Mouse (Mus musculus) gastrocnemius, postnatal 36 days (tissue): ENCODE data around the gene Hapln4. TPM values are rescaled to one million over a fixed set of nuclear protein-coding genes. Genes with fewer than 3 reads are reported as not detected.

Experiments used
- DNase-seq, 2 experiments: peaks; one replicate each; pipeline ENCODE4 v3.0.0; 2022
- intact Hi-C: fragments of 180-260 bp; cut with DNase I; formaldehyde crosslinking; loops from one replicate; pipeline ENCODE4 v1.15.1; 2025
- microRNA-seq, 2 experiments: library from miRNA; unstranded; fragments of <30 nt; microRNA quantifications; one replicate each; pipeline ENCODE4 v1.2.0; 2021
- total RNA-seq, 2 experiments: library from RNA; stranded (reverse); gene quantifications; 2 replicates each; pipeline ENCODE4 v1.2.3; 2021

The Hapln4 gene
- total RNA-seq, 2 experiments from 2014 or later: 0.15 TPM; not detected in 1

- intact Hi-C loops: no loop called here
These were observed 51.7 kb downstream of the Hapln4 start for GRCm38 (mm10) chr8:70134931-70135330.

GRCm38 (mm10) chr8:70136591-70136990, 53.3 kb downstream of the Hapln4 start:
- no peak for DNase-seq

More at GRCm38 (mm10) chr8:70134931-70135330, 51.7 kb downstream of the Hapln4 start:
- no peak for DNase-seq

GRCm38 (mm10) chr8:70137890-70138289, 54.6 kb downstream of the Hapln4 start:
- DNase-seq: no peak
- intact Hi-C loops: no loop called here

More at GRCm38 (mm10) chr8:70136591-70136990, 53.3 kb downstream of the Hapln4 start:
- intact Hi-C loops: no loop called here

GRCm38 (mm10) chr8:70139026-70139857, 56.0 kb downstream of the Hapln4 start, which contains the start of the genes Rfxank, Borcs8 and Mef2b:
Rfxank (minus strand) TSS chr8:70139154.
Borcs8 (plus strand) TSS chr8:70139499.
Mef2b (plus strand) TSS chr8:70139711.
- intact Hi-C loops: no loop called here
- peak; percentile 99 for DNase-seq

GRCm38 (mm10) chr8:70139981-70140380, 56.7 kb downstream of the Hapln4 start:
- no peak for DNase-seq
- intact Hi-C loops: no loop called here

Small RNA genes within 50 kb of the gene (microRNA-seq; reads per million reads assigned to microRNA genes)
- gene Mir7066: 0 reads per million in 2 experiments

Other genes starting within 250 kb of the Hapln4 start
- gene Cilp2, start 195.8 kb upstream of the Hapln4 start, total RNA-seq: 10 to 100 TPM in 1 of 2 experiments, 1 to 10 TPM in 1; 9.3 to 11.0 TPM
- gene Tssk6, start 181.3 kb upstream of the Hapln4 start, total RNA-seq: not detected
- gene Ndufa13, start 180.9 kb upstream of the Hapln4 start, total RNA-seq: 100 to 1,000 TPM; 332 to 340 TPM
- gene Yjefn3, start 180.7 kb upstream of the Hapln4 start, total RNA-seq: 1 to 10 TPM; 5.7 to 9.0 TPM
- 10 to 100 TPM; 25.6 to 29.1 TPM for gene Gatad2a, start 87.1 kb upstream of the Hapln4 start, total RNA-seq
- 10 to 100 TPM; 24.2 to 25.8 TPM for gene Mau2, start 40.7 kb upstream of the Hapln4 start, total RNA-seq
- 10 to 100 TPM; 14.6 to 17.7 TPM for gene Sugp1, start 40.6 kb upstream of the Hapln4 start, total RNA-seq
- under 1 TPM in 1 of 2 experiments, not detected in 1; 0.48 TPM for gene Tm6sf2, start 10.5 kb upstream of the Hapln4 start, total RNA-seq
- not detected for gene Ncan, start 37.4 kb downstream of the Hapln4 start, total RNA-seq
- 1 to 10 TPM; 4.3 to 4.6 TPM for gene Nr2c2ap, start 47.9 kb downstream of the Hapln4 start, total RNA-seq
- 1 to 10 TPM; 6.2 to 9.3 TPM for gene Rfxank, start 55.7 kb downstream of the Hapln4 start, total RNA-seq
- 10 to 100 TPM; 14.2 to 16.3 TPM for gene Borcs8, start 56.0 kb downstream of the Hapln4 start, total RNA-seq
- under 1 TPM; 0.28 to 0.32 TPM for gene Mef2b, start 56.3 kb downstream of the Hapln4 start, total RNA-seq
- gene Tmem161a, start 88.9 kb downstream of the Hapln4 start, total RNA-seq: 10 to 100 TPM; 75.3 to 75.9 TPM
- gene Slc25a42, start 128.8 kb downstream of the Hapln4 start, total RNA-seq: 10 to 100 TPM; 28.0 to 40.6 TPM
- gene Sugp2, start 150.8 kb downstream of the Hapln4 start, total RNA-seq: 10 to 100 TPM; 34.8 to 46.2 TPM
- gene Armc6, start 151.0 kb downstream of the Hapln4 start, total RNA-seq: 1 to 10 TPM; 6.8 to 7.3 TPM
- 1 to 10 TPM; 3.0 to 4.7 TPM for gene Homer3, start 199.4 kb downstream of the Hapln4 start, total RNA-seq
- gene Ddx49, start 219.0 kb downstream of the Hapln4 start, total RNA-seq: 10 to 100 TPM; 28.8 to 33.0 TPM
- gene Cope, start 219.1 kb downstream of the Hapln4 start, total RNA-seq: 100 to 1,000 TPM; 115 TPM
- 10 to 100 TPM; 14.1 to 19.1 TPM for gene Cers1, start 232.3 kb downstream of the Hapln4 start, total RNA-seq
- 1 to 10 TPM in 1 of 2 experiments, under 1 TPM in 1; 0.52 to 3.9 TPM for gene Gdf1, start 246.4 kb downstream of the Hapln4 start, total RNA-seq